Mouse (Mus musculus) left cerebral cortex, adult 2 months (tissue): Measurements from ENCODE around the gene Shmt1. TPM values are rescaled to one million over a fixed set of nuclear protein-coding genes. Genes with fewer than 3 reads are reported as not detected.

ENCODE experiments used
- DNase-seq, 2 experiments: peaks; one replicate each; pipeline ENCODE4 v3.0.0; 2021 to 2022; ENCODE audit warnings: low spot score in 2 of 2, mixed read lengths in 1 of 2; ENCODE audit errors: extremely low spot score in 1 of 2
- H3K27ac ChIP-seq: fragments of 200-600 bp; 2 replicates; pipeline ENCODE4 v1.8.1; 2022
- H3K4me3 ChIP-seq: fragments of 200-600 bp; 2 replicates; pipeline ENCODE4 v1.8.1; 2022
- CTCF ChIP-seq: fragments of 200-600 bp; IDR thresholded peaks from 2 replicates; pipeline ENCODE4 v1.8.1; 2022; ENCODE audit warnings: antibody characterized with exemption, mild to moderate bottlenecking, moderate library complexity
- intact Hi-C: fragments of 180-260 bp; cut with DNase I; formaldehyde crosslinking; loops from one replicate; pipeline ENCODE4 v1.15.1; 2025
- total RNA-seq, 2 experiments: library from RNA; stranded (reverse); gene quantifications; 2 replicates each; pipeline ENCODE4 v1.2.3; 2021

Shmt1 gene
- total RNA-seq, 2 experiments from 2014 or later = 2.2 to 3.1 TPM

DNA sequence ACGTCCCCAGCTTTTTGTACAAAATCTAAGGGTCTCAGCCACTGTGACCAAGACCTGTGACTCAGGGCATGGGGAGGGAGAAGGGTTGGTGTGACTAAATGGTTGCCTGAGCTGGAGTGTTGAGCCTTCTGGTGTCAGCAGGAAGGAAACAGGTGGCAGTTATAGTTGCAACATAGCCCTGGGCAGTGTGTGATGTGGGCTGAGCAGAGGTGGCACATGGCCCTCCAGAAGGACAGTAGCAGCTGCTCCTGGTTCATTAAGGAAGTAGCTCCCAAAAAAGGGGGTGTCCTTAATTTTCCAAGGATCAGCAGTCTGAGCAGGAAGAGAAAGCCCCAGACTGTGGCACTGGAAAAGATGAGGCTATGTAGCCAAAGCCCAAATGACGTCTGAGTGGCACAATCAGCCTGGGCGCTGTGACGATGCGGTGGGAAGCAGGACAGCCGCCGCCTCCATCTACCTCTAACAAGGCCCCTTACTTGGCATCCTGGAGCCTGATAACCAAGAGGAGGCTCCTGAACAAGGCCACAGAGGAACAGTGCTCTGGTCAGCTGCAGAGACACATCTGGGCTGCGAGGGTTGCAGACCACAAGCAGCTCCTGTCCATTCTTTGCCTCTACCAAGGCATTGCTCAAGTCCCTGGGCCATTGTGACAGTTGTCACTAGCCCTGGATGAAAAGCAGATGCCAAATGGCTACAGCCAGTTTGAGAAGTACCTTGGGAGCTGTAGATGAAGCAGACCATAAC is 27.2 kb downstream of the Shmt1 start:
- Histone ChIP-seq H3K27ac (no peak overlapping the region), H3K4me3 (no peak overlapping the region)
- no peak for DNase-seq
- TF ChIP-seq CTCF = no peak
- intact Hi-C loops = no loop called here

DNA sequence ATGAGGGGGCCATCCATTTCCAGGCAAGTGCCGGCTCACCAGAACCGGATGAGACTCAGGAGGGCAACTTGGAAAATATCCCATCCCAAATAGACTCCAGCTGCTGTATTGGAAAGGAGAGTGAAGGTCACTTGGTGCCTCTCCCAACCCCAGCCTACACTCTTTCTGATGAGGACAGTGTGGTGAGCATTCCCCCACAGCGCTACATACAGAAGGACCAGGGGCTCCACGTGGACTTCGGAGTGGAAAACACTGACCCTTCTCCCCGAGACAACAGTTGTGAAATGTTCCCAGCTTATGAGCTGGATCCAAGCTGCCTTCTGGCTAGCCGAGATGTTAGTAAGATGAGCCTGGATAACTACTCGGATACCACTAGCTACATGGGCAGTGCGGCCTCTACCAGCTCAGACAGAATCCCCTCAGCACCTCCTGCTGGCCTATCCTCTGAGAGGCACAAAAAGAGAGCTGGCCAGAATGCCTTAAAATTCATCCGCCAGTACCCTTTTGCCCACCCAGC is 31.8 kb downstream of the Shmt1 start:
- Histone ChIP-seq H3K4me3 (peak overlapping the region; percentile 33; the same call in 1 of the 2 replicates), H3K27ac (no peak overlapping the region)
- intact Hi-C loops = loop anchor here (5.0 kb wide), 1 partner anchor 82 kb away; the partner anchor contains the start of gene Llgl1
- no peak for TF ChIP-seq CTCF
- DNase-seq = no peak

DNA sequence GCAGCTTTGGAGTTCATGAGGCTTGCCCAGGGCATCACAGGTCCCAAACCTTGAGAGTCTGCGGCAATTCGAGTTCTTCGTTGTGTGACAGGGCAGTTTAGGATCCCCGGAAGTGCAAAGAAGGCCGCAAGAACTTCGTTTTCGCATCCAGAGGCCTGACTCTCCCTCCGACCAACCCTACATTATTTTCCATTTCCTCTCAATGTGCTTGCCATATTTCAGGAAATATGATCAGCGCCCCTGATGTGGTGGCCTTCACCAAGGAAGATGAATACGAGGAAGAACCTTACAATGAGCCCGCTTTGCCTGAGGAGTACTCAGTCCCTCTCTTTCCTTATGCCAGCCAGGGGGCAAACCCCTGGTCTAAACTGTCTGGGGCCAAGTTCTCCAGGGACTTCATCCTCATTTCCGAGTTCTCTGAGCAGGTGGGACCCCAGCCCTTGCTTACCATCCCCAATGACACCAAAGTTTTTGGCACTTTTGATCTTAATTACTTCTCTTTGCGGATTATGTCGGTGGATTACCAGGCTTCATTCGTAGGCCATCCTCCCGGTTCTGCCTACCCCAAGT is 33.6 kb downstream of the Shmt1 start:
- H3K27ac ChIP-seq = peak overlapping the region; percentile 95
- no peak for DNase-seq
- no peak for TF ChIP-seq CTCF
- H3K4me3 ChIP-seq = peak overlapping the region; percentile 88
- intact Hi-C loops = loop anchor here (1.0 to 5.0 kb wide), 3 partner anchors 52 to 101 kb away; partner anchors contain the start of genes Dhrs7b, Llgl1 and Tmem11

DNA sequence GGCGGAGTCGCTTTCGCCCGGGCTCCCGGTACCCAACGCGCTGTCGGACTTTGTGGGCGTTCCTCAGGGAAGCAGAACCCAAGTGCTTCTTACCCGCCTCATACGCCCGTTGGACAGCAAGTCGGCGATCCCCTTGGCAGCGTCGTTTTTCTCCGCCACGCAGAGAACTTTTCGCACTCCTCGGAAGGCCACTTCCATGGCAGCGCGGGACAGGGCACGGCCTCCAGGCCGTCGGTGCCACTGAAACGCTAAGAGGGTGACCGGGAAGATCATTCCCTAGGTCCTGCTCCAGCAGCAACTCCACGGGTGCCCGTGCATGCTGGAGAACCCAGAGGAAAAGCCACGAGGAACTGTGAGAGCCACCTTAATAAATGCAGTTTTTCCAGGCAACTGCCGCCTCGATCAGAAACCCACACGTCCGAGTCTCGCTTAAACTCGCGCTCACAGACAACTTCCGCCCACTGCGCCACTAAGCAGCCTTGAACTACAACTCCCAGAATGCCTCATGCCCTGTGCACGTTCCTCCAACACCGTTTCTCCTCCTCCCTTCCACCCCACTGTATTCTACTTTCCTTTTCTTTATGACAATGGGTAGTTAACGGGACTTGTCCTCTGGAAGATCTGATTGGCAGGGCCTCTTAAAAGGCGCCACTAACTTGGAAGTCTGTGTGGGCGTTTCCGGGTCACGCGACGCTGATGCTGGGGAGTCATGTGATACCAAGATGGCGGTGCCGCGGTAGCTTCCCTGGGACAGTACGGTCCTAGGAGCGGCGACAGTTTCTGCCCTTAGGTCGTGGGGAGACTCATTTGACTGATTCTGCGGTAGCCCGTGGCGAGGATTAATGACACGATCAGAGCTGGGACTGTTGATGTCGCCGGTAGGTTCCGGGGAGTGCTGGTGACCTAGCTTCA is 34.4 kb downstream of the Shmt1 start, which contains the start of the genes Top3a and Smcr8:
Gene Top3a, minus strand, starts transcription at position 537 of the 912 bp plus-strand sequence.
Gene Smcr8, plus strand, starts transcription at position 696 of the 912 bp plus-strand sequence.
- intact Hi-C loops = loop anchor here (1.0 to 5.0 kb wide), 3 partner anchors 53 to 102 kb away; partner anchors contain the start of genes Dhrs7b, Llgl1 and Tmem11
- Histone ChIP-seq H3K27ac (peak within 1 kb of the TSS; percentile 95), H3K4me3 (peak within 1 kb of the TSS; percentile 88)
- no peak for TF ChIP-seq CTCF
- peak; percentile 79 to 83 for DNase-seq

DNA sequence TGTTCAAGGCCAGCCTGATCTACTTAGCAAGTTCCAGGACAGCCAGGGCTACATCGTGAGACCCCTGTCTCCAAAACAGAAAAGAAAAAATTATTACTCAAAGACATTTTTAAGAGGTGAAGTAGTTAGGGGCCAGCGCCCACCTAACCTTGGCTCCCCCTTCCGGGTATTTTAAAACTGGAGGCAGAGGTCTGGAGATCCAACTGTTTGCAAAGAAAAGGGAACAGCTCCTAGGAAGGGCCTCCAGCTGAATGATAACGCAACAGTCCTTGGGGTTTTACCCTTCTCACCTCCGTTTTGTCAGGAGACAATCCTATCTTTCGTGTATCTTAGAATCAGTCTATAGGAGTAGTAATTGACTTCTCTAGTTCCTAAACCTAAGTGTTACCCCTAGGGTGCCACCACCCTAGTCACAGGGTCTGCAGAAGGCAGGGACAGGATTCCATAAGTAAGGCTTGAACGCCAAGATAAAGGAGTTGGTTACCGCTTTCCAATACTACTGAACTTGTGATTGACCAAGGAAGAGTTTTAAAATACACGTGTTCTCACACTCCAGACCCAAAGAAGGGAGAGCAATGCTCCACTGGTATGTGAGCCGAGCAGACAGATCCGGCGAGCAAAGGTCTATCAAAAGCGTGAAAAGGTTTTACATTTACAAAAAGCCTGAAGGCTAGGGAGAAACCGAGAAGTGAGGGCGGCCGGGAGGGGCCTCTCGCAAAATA is 35.2 kb downstream of the Shmt1 start:
- H3K27ac ChIP-seq = peak overlapping the region; percentile 95

DNA sequence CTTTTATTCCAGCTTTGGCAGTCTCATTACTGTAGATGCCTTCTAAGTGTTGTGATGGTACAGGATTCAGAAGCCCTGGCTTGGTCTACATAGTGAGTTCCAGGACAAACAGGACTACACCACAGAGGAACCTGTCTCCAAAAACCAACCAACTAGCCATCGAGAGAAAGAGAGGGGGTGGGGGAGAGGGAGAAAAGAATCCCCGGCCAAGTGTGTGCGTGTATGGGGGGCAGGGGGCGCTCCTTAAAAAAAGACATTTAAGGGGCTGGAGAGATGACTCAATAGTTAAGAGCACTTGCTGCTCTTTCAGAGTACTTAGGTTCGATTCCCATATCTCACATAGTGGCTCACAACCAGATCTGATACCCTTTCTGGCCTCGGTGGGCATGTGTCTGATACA is 35.9 kb downstream of the Shmt1 start:
- TF ChIP-seq CTCF = no peak
- Histone ChIP-seq H3K4me3 (no peak overlapping the region), H3K27ac (no peak overlapping the region)
- intact Hi-C loops = loop anchor here (5.0 kb wide), 1 partner anchor 78 kb away; the partner anchor contains the start of gene Llgl1
- no peak for DNase-seq

More for the DNA sequence above, 35.2 kb downstream of the Shmt1 start:
- no peak for DNase-seq
- intact Hi-C loops = loop anchor here (2.0 to 5.0 kb wide), 2 partner anchors 79 to 103 kb away; partner anchors contain the start of genes Llgl1 and Tmem11
- TF ChIP-seq CTCF = no peak
- H3K4me3 ChIP-seq = peak overlapping the region; percentile 88

DNA sequence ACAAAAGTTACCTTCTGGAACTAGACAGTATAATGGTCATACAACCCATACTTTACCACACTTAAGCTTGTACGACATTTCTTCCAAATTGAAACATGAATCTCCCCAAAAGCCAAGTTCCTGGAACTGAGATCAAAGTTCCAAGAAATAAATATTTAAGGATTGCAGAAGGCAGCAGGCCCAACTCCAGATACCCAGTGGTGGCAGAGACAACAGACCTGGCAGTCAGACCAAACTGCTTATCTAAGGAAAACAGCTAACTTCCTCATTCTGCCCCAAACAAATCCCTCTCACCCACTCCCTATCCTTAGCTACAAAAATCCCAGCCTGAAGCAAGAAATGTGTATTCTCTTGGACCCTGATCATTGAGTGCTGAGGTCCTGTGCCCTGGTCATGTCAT is 36.7 kb downstream of the Shmt1 start:
- DNase-seq = no peak
- Histone ChIP-seq H3K4me3 (no peak overlapping the region), H3K27ac (no peak overlapping the region)
- no peak for TF ChIP-seq CTCF
- intact Hi-C loops = loop anchor here (5.0 kb wide), 1 partner anchor 78 kb away; the partner anchor contains the start of gene Llgl1

DNA sequence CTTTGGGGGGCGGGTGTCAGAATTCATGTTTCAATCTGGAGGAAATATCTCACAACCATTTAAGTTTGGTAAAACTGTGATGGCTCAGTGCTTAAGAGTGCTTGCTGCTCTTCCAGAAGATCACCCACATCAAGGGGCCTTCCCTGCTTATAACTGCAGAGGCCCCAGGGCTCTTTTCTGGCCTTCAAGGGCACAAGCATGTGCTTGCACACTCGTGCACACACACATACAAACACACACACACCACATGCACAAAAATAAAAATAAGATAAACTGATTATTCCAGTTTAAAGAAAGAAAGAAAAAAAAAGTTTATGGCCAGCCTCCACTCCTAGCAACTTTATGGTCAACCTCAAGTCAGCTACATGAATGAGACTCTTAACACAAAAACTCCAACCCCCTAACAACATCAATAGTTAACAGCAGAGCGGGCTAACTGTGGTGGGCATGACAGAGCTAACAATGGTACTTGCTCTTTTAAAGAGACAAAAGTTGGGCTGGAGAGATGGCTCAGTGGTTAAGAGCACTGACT is 37.3 kb downstream of the Shmt1 start:
- no peak overlapping the region for H3K27ac ChIP-seq
- no peak for DNase-seq
- no peak for TF ChIP-seq CTCF

DNA sequence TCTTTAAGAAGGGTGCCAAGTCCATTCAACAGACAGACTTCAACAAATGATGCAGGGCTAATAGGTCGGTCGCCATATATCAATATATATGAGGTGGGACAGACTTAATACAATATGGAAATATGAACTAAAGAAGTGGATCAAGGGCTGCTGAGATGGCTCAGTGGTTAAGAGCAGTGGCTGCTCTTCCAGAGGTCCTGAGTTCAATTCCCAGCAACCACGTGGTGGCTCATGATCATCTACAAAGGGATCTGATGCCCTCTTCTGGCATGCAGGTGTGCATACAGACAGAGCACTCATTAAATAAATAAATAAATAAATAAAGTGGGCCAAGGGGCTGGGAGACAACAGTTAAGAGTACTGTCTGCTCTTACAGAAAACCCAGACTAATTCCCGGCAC is 39.4 kb downstream of the Shmt1 start:
- intact Hi-C loops = no loop called here
- no peak overlapping the region for H3K4me3 ChIP-seq
- H3K27ac ChIP-seq = no peak overlapping the region
- no peak; the same call in 1 of the 2 replicates for TF ChIP-seq CTCF
- DNase-seq = no peak

More for the DNA sequence above, 37.3 kb downstream of the Shmt1 start:
- H3K4me3 ChIP-seq = no peak overlapping the region
- intact Hi-C loops = no loop called here

DNA sequence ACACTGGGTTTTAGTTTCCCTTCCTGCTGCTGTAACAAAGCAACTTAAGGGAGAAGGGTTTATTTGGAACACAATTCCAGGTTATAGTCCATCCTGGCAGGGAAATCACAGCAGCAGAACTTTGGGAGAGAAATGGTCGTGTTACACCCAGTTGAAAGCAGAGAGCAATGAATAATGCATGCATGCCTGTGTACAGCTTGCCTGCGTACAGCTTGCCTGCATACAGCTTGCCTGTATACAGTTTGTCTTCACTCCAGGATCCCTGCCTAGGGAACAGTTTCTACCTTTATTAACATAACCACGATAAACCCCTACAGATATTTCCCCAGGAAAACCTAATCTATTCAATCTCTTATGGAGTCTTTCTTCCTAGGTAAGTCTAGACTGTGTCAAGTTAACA is 40.7 kb downstream of the Shmt1 start:
- no peak for TF ChIP-seq CTCF
- no peak for DNase-seq
- Histone ChIP-seq H3K4me3 (no peak overlapping the region), H3K27ac (no peak overlapping the region)
- intact Hi-C loops = no loop called here
